In the genomic region with DNA sequence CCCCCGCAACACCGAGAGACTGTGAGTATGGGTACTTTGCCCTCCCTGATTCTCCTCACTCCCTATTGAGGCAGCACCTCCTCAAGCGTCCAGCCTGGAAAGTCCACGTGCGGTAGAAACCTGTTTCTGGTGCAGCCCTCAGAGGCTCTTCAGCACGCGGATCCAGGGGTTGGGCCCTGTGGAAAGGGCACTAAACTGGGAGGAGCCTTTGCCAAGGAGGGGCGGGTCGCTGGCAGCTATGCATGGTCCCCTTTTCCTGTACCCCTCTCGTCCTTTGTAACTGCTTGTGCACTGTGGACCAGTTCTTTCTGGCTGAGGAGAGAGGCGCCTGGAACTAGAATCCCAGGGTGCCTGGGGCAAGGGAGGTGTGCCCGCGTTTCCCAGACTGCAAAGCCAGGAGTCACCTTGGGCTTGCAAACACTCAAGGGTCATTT, we compare ENCODE assay signal across 8 mouse cellular contexts. TPM values are rescaled to one million over a fixed set of nuclear protein-coding genes. Genes with fewer than 3 reads are reported as not detected.
DNase-seq lines count a peak whose midpoint lies in the region; ATAC-seq lines count a peak whose summit lies in the region.

No protein-coding gene starts in this region.

- DNase-seq in left cerebral cortex, postnatal 4 days = peak; percentile 38
- no peak for DNase-seq in left cerebral cortex, postnatal 14 days (ENCODE audit: low spot score in 2 of 2)
- peak; percentile 58 for DNase-seq in embryo, embryonic 11 days
- peak; percentile 24 for DNase-seq in heart, postnatal 4 days
- DNase-seq in layer of hippocampus, postnatal 36 days = peak; percentile 9 to 11

- no peaks in the 10 kb centered on the region for H3K36me3 ChIP-seq in midbrain, embryonic 15.5 days (replicated peaks)

- peak overlapping the region; percentile 77 for H3K4me3 ChIP-seq in midbrain, embryonic 15.5 days

- WGBS in midbrain, embryonic 15.5 days = under 1% methylated on average over 13 of the region's 13 CpGs

- peak overlapping the region; percentile 68 for H3K9ac ChIP-seq in midbrain, embryonic 15.5 days

- ATAC-seq in midbrain, embryonic 15.5 days (replicated peaks) = peak; percentile 35
- ATAC-seq in inflammation-experienced regulatory T-cells, adult 6 months = no peak
- ATAC-seq in CD4-positive, CD25-positive, alpha-beta regulatory T cell, adult 4 months = no peak

- peaks cover 33% of the 10 kb centered on the region for H3K4me1 ChIP-seq in midbrain, embryonic 15.5 days

- H3K27me3 ChIP-seq in midbrain, embryonic 15.5 days (replicated peaks) = no peaks in the 10 kb centered on the region

- H3K4me2 ChIP-seq in midbrain, embryonic 15.5 days = peak overlapping the region; percentile 91

- no peaks in the 10 kb centered on the region for H3K9me3 ChIP-seq in midbrain, embryonic 15.5 days

- 0 out of 2 replicates have a peak overlapping the region, but pooled peaks have one; percentile 11 for H3K27ac ChIP-seq in midbrain, embryonic 15.5 days

- intact Hi-C loops in left cerebral cortex, postnatal 4 days (cut with DNase I) = loop anchor here (10.0 kb wide), 2 partner anchors 970 to 1540 kb away; no protein-coding TSS in a partner anchor
- intact Hi-C loops in left cerebral cortex, postnatal 14 days (cut with DNase I) = loop anchor here (10.0 kb wide), 3 partner anchors 140 to 1540 kb away; no protein-coding TSS in a partner anchor

RNA-seq across cellular contexts. Expression of a gene that starts 2.3 kb away (rescaled TPM):
- total RNA-seq in left cerebral cortex, postnatal 4 days (2021) = 10 to 100 TPM; 37.3 to 38.7 TPM
- total RNA-seq in left cerebral cortex, postnatal 14 days (2021) = 10 to 100 TPM; 37.1 to 40.7 TPM
- total RNA-seq in heart, postnatal 4 days (2021) = 10 to 100 TPM; 16.3 to 19.2 TPM
- 10 to 100 TPM; 38.9 to 45.8 TPM for total RNA-seq in layer of hippocampus, postnatal 36 days (2021)
- 23.1 and 25.4 TPM in 2 replicates for polyA plus RNA-seq in midbrain, embryonic 15.5 days (2015; fragmentation: Nextera tagmentation; extraction: Ambion mirVana)
- polyA plus RNA-seq in inflammation-experienced regulatory T-cells, adult 6 months (2017; shearing (Covaris generic)) = under 1 TPM; 0.15 to 0.27 (median 0.17) TPM
- polyA plus RNA-seq in CD4-positive, CD25-positive, alpha-beta regulatory T cell, adult 4 months (2017; shearing (Covaris generic)) = under 1 TPM in 1 of 2 experiments, not detected in 1; 0.31 TPM

Comparison
In these comparisons a context has a peak if more than half of its experiments do, and no peak if none do; other contexts are left out.
1. DNase-seq: peak in left cerebral cortex, postnatal 4 days (single experiment), embryo, embryonic 11 days (single experiment), heart, postnatal 4 days (single experiment) and layer of hippocampus, postnatal 36 days (2 of 2); none in left cerebral cortex, postnatal 14 days (0 of 2).